Mouse (Mus musculus) liver, embryonic 12.5 days (tissue): ENCODE measurements around the gene Gclc. TPM values are rescaled to one million over a fixed set of nuclear protein-coding genes. Genes with fewer than 3 reads are reported as not detected.
A peak's percentile ranks its signal among the peaks of the same experiment; 100 is the strongest.
"Not testable (repeated sequence)": the region's sequence is repeated elsewhere in the genome, so short reads cannot be mapped to it uniquely, and the experiment has no call there.

Experiments used
- ATAC-seq: fragments of 200-750 bp; cut with Nextera tagmentation; 2 replicates; pipeline ENCODE4 v1.8.0; 2017; ENCODE audit warnings: moderate number of reproducible peaks, mild to moderate bottlenecking, moderate library complexity
- H3K27ac ChIP-seq: fragments of 300-500 bp; sonication (generic); 2 replicates; pipeline ENCODE4 v1.5.1; 2016; ENCODE audit warnings: mild to moderate bottlenecking
- H3K27me3 ChIP-seq: fragments of 300-500 bp; sonication (generic); replicated peaks from 2 replicates; pipeline ENCODE4 v1.6.1; 2016; ENCODE audit warnings: mild to moderate bottlenecking, moderate library complexity
- H3K36me3 ChIP-seq: fragments of 300-500 bp; sonication (generic); 2 replicates; pipeline ENCODE4 v1.6.1; 2016; ENCODE audit warnings: mild to moderate bottlenecking, moderate library complexity
- H3K4me1 ChIP-seq: fragments of 300-500 bp; sonication (generic); 2 replicates; pipeline ENCODE4 v1.6.1; 2016
- H3K4me2 ChIP-seq: fragments of 300-500 bp; sonication (generic); 2 replicates; pipeline ENCODE4 v1.6.1; 2016; ENCODE audit warnings: mild to moderate bottlenecking, moderate library complexity
- H3K4me3 ChIP-seq: fragments of 300-500 bp; sonication (generic); 2 replicates; pipeline ENCODE4 v1.5.1; 2016; ENCODE audit warnings: mild to moderate bottlenecking, moderate library complexity
- H3K9ac ChIP-seq: fragments of 300-500 bp; sonication (generic); 2 replicates; pipeline ENCODE4 v1.6.1; 2016; ENCODE audit warnings: mild to moderate bottlenecking, moderate library complexity
- H3K9me3 ChIP-seq: fragments of 300-500 bp; sonication (generic); replicated peaks from 2 replicates; pipeline ENCODE4 v1.6.1; 2016; ENCODE audit warnings: mild to moderate bottlenecking, moderate library complexity
- WGBS: fragments of 180-500 bp; shearing (Covaris S2); methylation state at CpG from one replicate; pipeline ENCODE4 v1.1.7; 2016; ENCODE audit not compliant: insufficient replicate concordance; 5-methylcytosine and 5-hydroxymethylcytosine counted together
- polyA plus RNA-seq: library from polyadenylated mRNA; unstranded; fragments of >200 nt; fragmentation: Nextera tagmentation; extraction: Ambion mirVana; gene quantifications from 2 replicates; pipeline ENCODE4 v1.2.1, GENCODE M21; 2016

Gclc gene
- polyA plus RNA-seq, 1 experiment from 2014 or later, result 44.5 TPM

GRCm38 (mm10) chr9:77719675-77720074 lies 34.7 kb upstream of the Gclc start:
- Histone ChIP-seq H3K27ac (no peak overlapping the region), H3K4me2 (no peak overlapping the region), H3K36me3 (no peaks in the 10 kb centered on the region), H3K9me3 (no peaks in the 10 kb centered on the region), H3K4me1 (no peaks in the 10 kb centered on the region), H3K4me3 (no peak overlapping the region), H3K9ac (no peak overlapping the region), H3K27me3 (no peaks in the 10 kb centered on the region)
- no peak for ATAC-seq
- WGBS, result 59% methylated on average over 1 of the region's 1 CpGs

GRCm38 (mm10) chr9:77722381-77722780 lies 32.0 kb upstream of the Gclc start:
- no peak overlapping the region for H3K4me2 ChIP-seq
- WGBS, result 87% methylated on average over 1 of the region's 1 CpGs
- no peak overlapping the region for H3K9ac ChIP-seq
- no peak for ATAC-seq
- H3K27ac ChIP-seq, result no peak overlapping the region
- H3K36me3 ChIP-seq, result no peaks in the 10 kb centered on the region
- H3K9me3 ChIP-seq, result no peaks in the 10 kb centered on the region
- H3K4me3 ChIP-seq, result no peak overlapping the region
- H3K27me3 ChIP-seq, result no peaks in the 10 kb centered on the region
- no peaks in the 10 kb centered on the region for H3K4me1 ChIP-seq

GRCm38 (mm10) chr9:77724216-77724615 lies 30.1 kb upstream of the Gclc start:
- H3K9ac ChIP-seq, result no peak overlapping the region
- no peak overlapping the region for H3K27ac ChIP-seq
- H3K36me3 ChIP-seq, result no peaks in the 10 kb centered on the region
- H3K9me3 ChIP-seq, result no peaks in the 10 kb centered on the region
- WGBS, result 54% methylated on average over 6 of the region's 6 CpGs
- H3K4me2 ChIP-seq, result no peak overlapping the region
- no peak overlapping the region for H3K4me3 ChIP-seq
- H3K4me1 ChIP-seq, result no peaks in the 10 kb centered on the region
- ATAC-seq, result no peak
- H3K27me3 ChIP-seq, result no peaks in the 10 kb centered on the region

DNA sequence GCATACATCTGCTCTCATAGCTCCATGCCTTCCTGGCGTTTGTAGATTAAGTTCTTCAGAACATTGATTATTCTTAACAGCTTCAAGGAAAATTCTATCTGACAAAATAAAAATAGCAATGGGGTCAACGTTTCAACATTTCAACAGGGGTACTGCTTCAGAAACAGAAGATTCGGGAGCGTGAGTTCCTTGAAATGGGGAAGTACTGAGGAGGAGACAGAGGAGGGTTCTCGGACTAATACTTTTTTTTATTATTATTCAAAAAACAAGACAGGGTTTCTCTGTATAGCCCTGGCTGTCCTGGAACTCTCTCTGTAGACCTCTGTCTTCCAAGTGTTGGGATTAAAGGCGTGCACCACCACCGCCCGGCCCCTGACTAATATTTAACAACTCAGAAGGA lies 28.9 kb upstream of the Gclc start:
- Histone ChIP-seq H3K4me3 (no peak overlapping the region), H3K9me3 (no peaks in the 10 kb centered on the region), H3K4me2 (no peak overlapping the region), H3K9ac (no peak overlapping the region), H3K4me1 (no peaks in the 10 kb centered on the region), H3K27me3 (no peaks in the 10 kb centered on the region), H3K27ac (no peak overlapping the region), H3K36me3 (no peaks in the 10 kb centered on the region)
- WGBS, result 45% methylated on average over 8 of the region's 8 CpGs
- ATAC-seq, result no peak

DNA sequence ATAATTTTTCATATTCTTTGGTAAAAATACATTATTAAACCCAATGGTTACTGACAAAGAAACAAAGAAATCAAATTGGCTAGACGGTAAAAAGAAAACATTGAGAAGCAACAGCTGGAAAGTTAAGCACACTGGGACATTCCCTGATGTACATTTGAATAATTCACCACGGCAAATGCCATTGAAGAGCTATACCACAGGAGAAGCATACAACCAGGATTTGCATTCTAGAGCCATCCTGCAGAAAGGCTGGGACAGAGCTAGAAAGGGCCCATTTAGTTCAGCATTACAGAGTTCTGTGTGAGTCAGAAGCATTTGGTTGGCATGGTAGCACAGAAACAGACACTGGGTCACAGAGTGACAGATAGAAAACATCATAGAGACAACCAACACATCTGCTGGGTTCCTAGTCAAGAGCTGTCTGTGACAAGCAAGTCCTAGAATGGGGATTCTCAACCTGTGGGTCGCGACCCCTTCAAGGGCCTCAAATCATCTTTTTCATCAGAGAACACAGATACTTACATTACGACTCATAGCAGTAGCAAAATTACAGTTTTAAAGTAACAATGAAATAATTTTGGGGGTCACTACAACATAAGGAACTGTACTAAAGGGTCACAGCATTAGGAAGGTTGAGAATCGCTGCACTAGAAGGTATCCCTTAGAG lies 28.2 kb upstream of the Gclc start:
- Histone ChIP-seq H3K9me3 (no peaks in the 10 kb centered on the region), H3K4me1 (no peaks in the 10 kb centered on the region), H3K4me2 (no peak overlapping the region), H3K4me3 (no peak overlapping the region), H3K27ac (no peak overlapping the region), H3K36me3 (no peaks in the 10 kb centered on the region), H3K9ac (no peak overlapping the region), H3K27me3 (no peaks in the 10 kb centered on the region)
- 72% methylated on average over 6 of the region's 6 CpGs for WGBS
- no peak for ATAC-seq

DNA sequence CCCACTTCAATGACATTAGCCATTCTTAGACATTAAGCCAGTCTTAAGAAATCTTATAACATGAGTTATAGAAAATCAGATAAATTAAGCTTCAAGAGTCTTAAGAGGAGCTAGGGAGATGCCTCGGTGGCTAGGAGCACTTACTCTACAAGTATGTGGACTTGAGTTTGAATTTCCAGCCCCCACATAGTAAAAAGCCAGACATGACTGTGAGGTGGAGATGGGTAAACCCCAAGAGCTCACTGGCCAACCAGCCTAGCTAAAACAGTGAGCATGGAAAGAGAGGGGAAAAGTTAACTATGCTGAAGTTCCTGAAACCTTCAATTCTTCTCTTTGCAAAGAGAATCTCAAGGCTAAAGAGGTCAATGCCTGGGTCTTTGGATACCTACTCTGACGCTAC lies 27.3 kb upstream of the Gclc start:
- no peak for ATAC-seq
- no peaks in the 10 kb centered on the region for H3K36me3 ChIP-seq
- H3K27ac ChIP-seq, result no peak overlapping the region
- WGBS, result 72% methylated on average over 2 of the region's 2 CpGs
- H3K9me3 ChIP-seq, result no peaks in the 10 kb centered on the region
- no peaks in the 10 kb centered on the region for H3K4me1 ChIP-seq
- no peak overlapping the region for H3K4me2 ChIP-seq
- H3K9ac ChIP-seq, result no peak overlapping the region
- H3K4me3 ChIP-seq, result no peak overlapping the region
- no peaks in the 10 kb centered on the region for H3K27me3 ChIP-seq

DNA sequence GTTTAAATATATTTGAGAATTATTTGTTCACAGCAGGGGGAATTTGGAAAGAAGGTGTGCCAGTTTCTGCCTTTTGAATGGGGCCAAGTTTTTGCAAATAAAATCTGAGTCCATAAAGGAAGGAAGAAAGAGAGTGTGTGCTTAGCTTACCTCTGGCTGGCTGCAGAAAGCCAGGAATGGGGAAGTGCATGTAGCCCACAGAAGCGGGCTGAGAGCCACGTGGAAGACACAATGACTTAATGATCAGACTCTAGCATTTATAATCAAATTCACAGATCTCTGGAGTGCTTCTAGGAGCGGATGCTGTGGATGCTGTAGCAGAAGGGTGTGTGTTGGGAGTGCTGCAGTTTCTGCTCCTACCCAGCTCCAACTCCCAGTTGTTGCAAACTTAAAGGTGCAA lies 22.3 kb upstream of the Gclc start:
- 25% methylated on average over 3 of the region's 3 CpGs for WGBS
- H3K9ac ChIP-seq, result no peak overlapping the region
- no peak for ATAC-seq
- H3K9me3 ChIP-seq, result no peaks in the 10 kb centered on the region
- no peak overlapping the region for H3K4me3 ChIP-seq
- H3K27me3 ChIP-seq, result no peaks in the 10 kb centered on the region
- H3K4me2 ChIP-seq, result no peak overlapping the region
- no peaks in the 10 kb centered on the region for H3K4me1 ChIP-seq
- H3K27ac ChIP-seq, result no peak overlapping the region
- no peaks in the 10 kb centered on the region for H3K36me3 ChIP-seq

GRCm38 (mm10) chr9:77737298-77738041 lies 16.9 kb upstream of the Gclc start:
- Histone ChIP-seq H3K27ac (no peak overlapping the region), H3K9me3 (no peaks in the 10 kb centered on the region), H3K27me3 (peaks cover under 1% of the 10 kb centered on the region; the same call in 1 of the 2 replicates), H3K4me3 (no peak overlapping the region), H3K36me3 (no peaks in the 10 kb centered on the region), H3K9ac (no peak overlapping the region), H3K4me2 (no peak overlapping the region), H3K4me1 (no peaks in the 10 kb centered on the region)
- WGBS, result 24% methylated on average over 6 of the region's 6 CpGs
- no peak for ATAC-seq

DNA sequence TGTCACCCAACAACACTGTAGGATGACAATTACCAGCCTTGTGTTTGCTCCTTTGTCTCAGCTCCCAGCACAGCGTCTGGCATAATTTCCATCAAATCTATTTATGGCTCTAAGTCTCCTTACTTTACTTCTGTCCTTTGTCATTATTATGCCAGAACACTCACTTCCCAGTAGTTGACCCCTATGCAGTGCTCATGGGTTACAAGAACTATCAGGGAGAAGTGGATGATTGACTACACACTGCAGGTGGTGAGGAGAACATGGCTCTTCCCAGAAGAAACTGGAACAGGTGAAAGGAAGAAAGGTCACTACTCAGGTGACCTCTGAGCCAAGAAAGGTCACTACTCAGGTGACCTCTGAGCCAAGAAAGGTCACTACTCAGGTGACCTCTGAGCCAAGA lies 12.9 kb upstream of the Gclc start:
- ATAC-seq, result no peak
- 65% methylated on average over 1 of the region's 1 CpGs for WGBS
- H3K4me2 ChIP-seq, result no peak overlapping the region
- no peaks in the 10 kb centered on the region for H3K9me3 ChIP-seq
- H3K4me3 ChIP-seq, result no peak overlapping the region
- H3K9ac ChIP-seq, result no peak overlapping the region
- no peaks in the 10 kb centered on the region for H3K36me3 ChIP-seq
- no peak overlapping the region for H3K27ac ChIP-seq
- H3K27me3 ChIP-seq, result peaks cover 4% of the 10 kb centered on the region; the same call in 1 of the 2 replicates
- H3K4me1 ChIP-seq, result peaks cover 5% of the 10 kb centered on the region; the same call in 1 of the 2 replicates

- ATAC-seq, result peak; percentile 49; the same call in 1 of the 2 replicates
- Histone ChIP-seq H3K27ac (0 out of 2 replicates have a peak overlapping the region, but pooled peaks have one; percentile 10), H3K9ac (no peak overlapping the region), H3K9me3 (no peaks in the 10 kb centered on the region), H3K4me2 (no peak overlapping the region), H3K4me3 (no peak overlapping the region), H3K4me1 (peaks cover 13% of the 10 kb centered on the region), H3K27me3 (peaks cover 4% of the 10 kb centered on the region; the same call in 1 of the 2 replicates), H3K36me3 (no peaks in the 10 kb centered on the region)
- 42% methylated on average over 3 of the region's 3 CpGs for WGBS
These were observed 9.5 kb upstream of the Gclc start for GRCm38 (mm10) chr9:77744798-77745197.

- peaks cover 4% of the 10 kb centered on the region; the same call in 1 of the 2 replicates for H3K27me3 ChIP-seq
- H3K4me2 ChIP-seq, result no peak overlapping the region
- no peak overlapping the region for H3K4me3 ChIP-seq
- WGBS, result 21% methylated on average over 2 of the region's 2 CpGs
- H3K4me1 ChIP-seq, result peaks cover 20% of the 10 kb centered on the region
- ATAC-seq, result no peak
- no peaks in the 10 kb centered on the region for H3K36me3 ChIP-seq
- H3K27ac ChIP-seq, result no peak overlapping the region
- H3K9me3 ChIP-seq, result no peaks in the 10 kb centered on the region
- H3K9ac ChIP-seq, result no peak overlapping the region
These were observed 8.0 kb upstream of the Gclc start for GRCm38 (mm10) chr9:77746315-77746714.

GRCm38 (mm10) chr9:77748292-77748691 lies 6.0 kb upstream of the Gclc start:
- not testable (repeated sequence) for H3K9ac ChIP-seq, H3K27ac ChIP-seq, ATAC-seq, H3K4me2 ChIP-seq, H3K36me3 ChIP-seq, H3K9me3 ChIP-seq, H3K27me3 ChIP-seq, H3K4me3 ChIP-seq
- WGBS, result 83% methylated on average over 1 of the region's 1 CpGs
- H3K4me1 ChIP-seq, result peaks cover 35% of the 10 kb centered on the region
